Mouse (Mus musculus) lung, adult 2 months (tissue): Measurements from ENCODE around the gene Irf3.

Source experiments
- CTCF ChIP-seq: fragments of 200-500 bp; IDR thresholded peaks from 2 replicates; pipeline ENCODE4 v1.5.1; 2011; ENCODE audit warnings: mild to moderate bottlenecking, low read length, control low read depth; ENCODE audit not compliant: insufficient read depth
- POLR2A ChIP-seq: fragments of 200-500 bp; IDR thresholded peaks from 2 replicates; pipeline ENCODE4 v1.6.1; 2011; ENCODE audit warnings: low read depth, mild to moderate bottlenecking, control low read depth, low read length, borderline replicate concordance; ENCODE audit errors: extremely low read depth

- no peak for TF ChIP-seq POLR2A
- 0 out of 2 replicates have a peak, but pooled peaks have one; percentile 12 for TF ChIP-seq CTCF
These were observed 31.5 kb upstream of the Irf3 start for GRCm38 (mm10) chr7:44965975-44966374.
